Mouse (Mus musculus) forebrain, postnatal 0 days (tissue): ENCODE results near the gene Dhx58. TPM values are rescaled to one million over a fixed set of nuclear protein-coding genes. Genes with fewer than 3 reads are reported as not detected.
A peak's percentile ranks its signal among the peaks of the same experiment; 100 is the strongest.

ENCODE experiments used
- ATAC-seq: fragments of 200-750 bp; cut with Nextera tagmentation; 2 replicates; pipeline ENCODE4 v1.8.0; 2017; ENCODE audit warnings: mild to moderate bottlenecking, moderate library complexity
- DNase-seq: peaks from one replicate; pipeline ENCODE4 v3.0.0-alpha.2; 2015
- H3K27ac ChIP-seq: fragments of 300-500 bp; sonication (generic); 2 replicates; pipeline ENCODE4 v1.5.1; 2014; ENCODE audit warnings: low read depth, mild to moderate bottlenecking, antibody characterized with exemption, low read length, moderate library complexity, mixed read lengths
- H3K27me3 ChIP-seq: fragments of 300-500 bp; sonication (generic); 2 replicates; pipeline ENCODE4 v1.6.1; 2014; ENCODE audit warnings: mild to moderate bottlenecking, low read length, mixed read lengths; ENCODE audit not compliant: insufficient read depth
- H3K36me3 ChIP-seq: fragments of 300-500 bp; sonication (generic); 2 replicates; pipeline ENCODE4 v1.6.1; 2014; ENCODE audit warnings: mild to moderate bottlenecking, moderate library complexity; ENCODE audit not compliant: insufficient read depth
- H3K4me1 ChIP-seq: fragments of 300-500 bp; sonication (generic); 2 replicates; pipeline ENCODE4 v1.6.1; 2014; ENCODE audit warnings: antibody characterized with exemption; ENCODE audit not compliant: insufficient read depth
- H3K4me2 ChIP-seq: fragments of 300-500 bp; sonication (generic); 2 replicates; pipeline ENCODE4 v1.6.1; 2014; ENCODE audit warnings: low read depth, mild to moderate bottlenecking, moderate library complexity
- H3K4me3 ChIP-seq: fragments of 300-500 bp; sonication (generic); 2 replicates; pipeline ENCODE4 v1.5.1; 2014; ENCODE audit warnings: low read depth, low read length, mixed read lengths
- H3K9ac ChIP-seq: fragments of 300-500 bp; sonication (generic); 2 replicates; pipeline ENCODE4 v1.6.1; 2014; ENCODE audit warnings: mild to moderate bottlenecking
- H3K9me3 ChIP-seq: fragments of 300-500 bp; sonication (generic); 2 replicates; pipeline ENCODE4 v1.6.1; 2016; ENCODE audit warnings: low read length
- CTCF ChIP-seq: sonication (generic); IDR thresholded peaks from 2 replicates; pipeline ENCODE4 v1.5.1; 2016; ENCODE audit warnings: antibody characterized with exemption, control low read depth, low read depth
- WGBS: fragments of 180-500 bp; shearing (Covaris S2); extraction: QIAGEN DNeasy Blood & Tissue Kit; methylation state at CpG from one replicate; pipeline ENCODE4 v1.1.7; 2014; 5-methylcytosine and 5-hydroxymethylcytosine counted together
- polyA plus RNA-seq: library from polyadenylated mRNA; unstranded; fragments of >200 nt; fragmentation: Nextera tagmentation; extraction: Ambion mirVana; gene quantifications from 2 replicates; pipeline ENCODE4 v1.2.1, GENCODE M21; 2015
- total RNA-seq: library from RNA; depleted of rRNA; stranded (reverse); fragments of >200 nt; gene quantifications from 2 replicates; pipeline ENCODE4 v1.2.3, GENCODE M21; 2014

The Dhx58 gene
- total and polyA plus RNA-seq, 2 experiments from 2014 or later = 1.5 to 2.3 TPM

DNA sequence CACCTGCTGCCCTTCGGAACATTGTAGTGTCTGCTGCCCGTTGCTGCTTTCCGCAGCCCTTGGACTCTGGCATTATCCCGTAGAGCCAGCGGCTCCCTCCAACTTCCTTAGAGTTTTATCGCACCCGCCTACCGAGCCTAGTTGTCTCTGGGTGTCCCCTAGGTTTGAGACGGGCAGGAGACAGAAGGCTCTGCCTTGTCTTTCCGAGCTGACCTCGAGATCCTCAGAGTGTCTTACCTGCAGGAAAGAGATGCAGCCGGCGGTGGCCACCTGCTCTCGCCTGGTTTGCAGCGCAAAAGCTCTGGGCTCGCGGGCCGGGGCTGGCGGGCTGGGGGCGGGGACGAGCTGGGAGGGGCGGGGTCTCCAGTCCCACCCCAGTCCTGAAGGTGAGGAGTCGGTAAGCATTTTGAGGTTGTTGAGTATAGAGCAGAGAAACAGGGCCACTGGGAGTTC, 11.9 kb downstream of the Dhx58 start, which contains the start of gene Zfp385c:
Gene Zfp385c, minus strand, starts transcription at position 292 of the 453 bp plus-strand sequence.
- H3K9ac ChIP-seq = no peak within 1 kb of the TSS
- H3K4me2 ChIP-seq = peak within 1 kb of the TSS; percentile 47
- ATAC-seq (no peak), DNase-seq (no peak)
- H3K27ac ChIP-seq = no peak within 1 kb of the TSS
- peaks cover 3% of the 10 kb centered on the region for H3K27me3 ChIP-seq
- H3K4me1 ChIP-seq = no peaks in the 10 kb centered on the region
- no peaks in the 10 kb centered on the region for H3K36me3 ChIP-seq
- TF ChIP-seq CTCF = no peak
- no peaks in the 10 kb centered on the region for H3K9me3 ChIP-seq
- WGBS = 2% methylated on average over 23 of the region's 23 CpGs
- peak within 1 kb of the TSS; percentile 1; the same call in 1 of the 2 replicates for H3K4me3 ChIP-seq

DNA sequence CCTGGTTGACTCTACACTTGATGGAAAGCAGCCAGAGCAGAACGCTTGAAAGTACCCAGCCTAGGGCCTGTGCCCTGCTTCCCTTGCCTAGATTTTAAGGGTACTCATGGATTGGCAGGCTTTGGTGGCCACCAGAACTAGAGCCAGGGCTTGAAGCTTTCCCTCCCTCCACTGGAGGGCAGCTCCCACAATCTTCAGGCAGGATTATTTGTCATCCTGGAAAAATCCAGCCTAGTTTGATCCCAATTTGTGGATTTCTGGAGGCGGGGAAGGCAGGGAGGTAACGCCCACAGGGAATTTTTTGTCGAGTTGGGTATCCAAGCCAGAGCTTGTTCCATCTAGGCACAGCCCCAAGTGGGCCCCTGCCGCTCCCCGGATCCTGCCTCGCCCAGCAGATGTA, 13.7 kb downstream of the Dhx58 start:
- Histone ChIP-seq H3K27ac (no peak overlapping the region), H3K4me3 (no peak overlapping the region), H3K9me3 (no peaks in the 10 kb centered on the region), H3K36me3 (no peaks in the 10 kb centered on the region), H3K4me1 (no peaks in the 10 kb centered on the region), H3K27me3 (peaks cover 3% of the 10 kb centered on the region), H3K9ac (no peak overlapping the region), H3K4me2 (no peak overlapping the region)
- no peak for ATAC-seq
- no peak for DNase-seq
- WGBS = 72% methylated on average over 7 of the region's 7 CpGs
- TF ChIP-seq CTCF = no peak

- Histone ChIP-seq H3K27ac (no peak overlapping the region), H3K27me3 (peaks cover 3% of the 10 kb centered on the region), H3K4me1 (no peaks in the 10 kb centered on the region), H3K9ac (no peak overlapping the region), H3K4me3 (no peak overlapping the region), H3K9me3 (no peaks in the 10 kb centered on the region), H3K36me3 (no peaks in the 10 kb centered on the region), H3K4me2 (no peak overlapping the region)
- ATAC-seq = no peak
- TF ChIP-seq CTCF = no peak
- no peak for DNase-seq
- 70% methylated on average over 4 of the region's 4 CpGs for WGBS
These were observed 15.6 kb downstream of the Dhx58 start for GRCm38 (mm10) chr11:100688443-100688842.

DNA sequence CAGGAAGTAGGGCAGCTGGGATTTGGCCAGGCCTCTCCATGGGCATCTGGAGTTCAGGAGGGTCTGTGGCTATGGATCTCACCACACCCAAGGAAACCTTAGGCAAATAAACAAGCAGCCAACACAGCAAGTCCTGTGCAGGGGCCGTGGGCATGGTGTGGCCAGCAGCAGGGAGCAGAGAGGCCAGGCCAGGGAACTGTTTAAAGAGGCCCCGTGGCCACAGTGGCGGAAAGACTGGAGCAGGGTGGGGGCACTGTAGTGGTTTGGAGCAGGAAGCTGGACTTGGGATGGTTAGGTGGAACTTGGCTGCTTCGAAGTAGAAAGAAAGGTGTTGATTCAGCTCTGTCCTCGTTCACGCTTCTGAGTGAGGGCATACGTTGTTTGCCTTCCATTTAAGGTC, 16.8 kb downstream of the Dhx58 start:
- DNase-seq (no peak), ATAC-seq (no peak)
- no peak for TF ChIP-seq CTCF
- Histone ChIP-seq H3K4me2 (no peak overlapping the region), H3K27me3 (peaks cover 3% of the 10 kb centered on the region), H3K9me3 (no peaks in the 10 kb centered on the region), H3K4me3 (no peak overlapping the region), H3K9ac (no peak overlapping the region), H3K4me1 (no peaks in the 10 kb centered on the region), H3K27ac (no peak overlapping the region), H3K36me3 (no peaks in the 10 kb centered on the region)
- 85% methylated on average over 7 of the region's 7 CpGs for WGBS

- Histone ChIP-seq H3K4me3 (no peak overlapping the region), H3K9ac (no peak overlapping the region), H3K27me3 (no peaks in the 10 kb centered on the region), H3K36me3 (no peaks in the 10 kb centered on the region), H3K4me2 (no peak overlapping the region), H3K27ac (no peak overlapping the region), H3K9me3 (no peaks in the 10 kb centered on the region), H3K4me1 (no peaks in the 10 kb centered on the region)
- DNase-seq = no peak
- TF ChIP-seq CTCF = no peak
- 76% methylated on average over 3 of the region's 3 CpGs for WGBS
- no peak for ATAC-seq
These were observed 18.7 kb downstream of the Dhx58 start for GRCm38 (mm10) chr11:100685371-100685770.

DNA sequence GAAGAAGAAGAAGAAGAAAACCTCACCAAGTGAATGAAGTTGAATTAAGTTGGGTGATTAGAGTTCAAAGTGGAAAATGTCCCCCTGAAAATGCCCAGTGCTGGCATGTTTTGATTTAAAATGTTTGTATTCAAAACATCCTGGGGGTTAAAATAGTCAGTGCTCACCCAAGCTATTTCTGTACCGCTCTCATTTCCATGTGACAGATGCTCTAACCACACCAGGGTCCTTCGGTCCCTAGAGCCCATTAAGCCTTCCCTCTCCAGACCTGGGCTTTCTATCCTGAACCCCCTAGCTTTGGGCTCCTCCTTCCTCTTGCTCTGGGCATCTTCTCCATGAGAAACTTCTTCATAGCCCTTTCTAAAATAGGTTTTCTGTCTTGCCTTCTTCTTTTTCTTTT, 20.0 kb downstream of the Dhx58 start:
- no peak for TF ChIP-seq CTCF
- WGBS = 86% methylated on average over 2 of the region's 2 CpGs
- H3K9ac ChIP-seq = no peak overlapping the region
- ATAC-seq (no peak), DNase-seq (no peak)
- no peaks in the 10 kb centered on the region for H3K27me3 ChIP-seq
- no peaks in the 10 kb centered on the region for H3K9me3 ChIP-seq
- H3K4me2 ChIP-seq = no peak overlapping the region
- no peaks in the 10 kb centered on the region for H3K36me3 ChIP-seq
- H3K27ac ChIP-seq = no peak overlapping the region
- H3K4me3 ChIP-seq = no peak overlapping the region
- no peaks in the 10 kb centered on the region for H3K4me1 ChIP-seq

DNA sequence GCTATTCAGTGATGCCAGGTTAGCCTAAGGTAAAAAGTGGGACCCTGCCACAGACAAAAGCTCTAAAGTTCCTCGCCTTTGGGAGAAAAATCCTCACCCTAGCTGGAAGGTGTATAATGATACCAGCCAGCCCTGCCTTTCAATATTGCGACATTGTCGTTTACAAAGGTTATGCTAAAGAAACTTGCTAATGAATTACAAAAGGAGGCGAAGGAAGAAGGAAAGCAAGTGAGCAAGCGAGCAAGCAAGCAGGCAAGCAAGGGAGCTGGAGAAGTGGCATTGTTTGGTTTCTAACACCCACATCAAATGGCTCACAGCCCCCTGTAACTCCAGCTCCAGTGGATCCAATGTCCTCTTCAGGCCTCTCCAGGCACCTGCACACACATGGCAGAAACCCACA, 21.5 kb downstream of the Dhx58 start:
- no peaks in the 10 kb centered on the region for H3K36me3 ChIP-seq
- no peaks in the 10 kb centered on the region for H3K4me1 ChIP-seq
- no peaks in the 10 kb centered on the region for H3K9me3 ChIP-seq
- no peak overlapping the region for H3K4me2 ChIP-seq
- no peak overlapping the region for H3K4me3 ChIP-seq
- H3K27ac ChIP-seq = no peak overlapping the region
- ATAC-seq = no peak
- H3K9ac ChIP-seq = no peak overlapping the region
- H3K27me3 ChIP-seq = no peaks in the 10 kb centered on the region
- WGBS = 65% methylated on average over 5 of the region's 5 CpGs
- no peak for DNase-seq
- no peak for TF ChIP-seq CTCF
